Mouse (Mus musculus) heart, embryonic 11.5 days (tissue): Measurements from ENCODE around the gene Macrod2. TPM values are rescaled to one million over a fixed set of nuclear protein-coding genes. Genes with fewer than 3 reads are reported as not detected.

Experiments used
- ATAC-seq: fragments of 200-750 bp; cut with Nextera tagmentation; replicated peaks from 2 replicates; pipeline ENCODE4 v1.8.0; 2017; ENCODE audit warnings: moderate library complexity; ENCODE audit not compliant: insufficient number of reproducible peaks, low FRiP score, low TSS enrichment
- H3K27ac ChIP-seq: fragments of 300-500 bp; sonication (generic); 2 replicates; pipeline ENCODE4 v1.5.1; 2014; ENCODE audit warnings: mild to moderate bottlenecking, low read depth, low read length
- H3K27me3 ChIP-seq: fragments of 300-500 bp; sonication (generic); 2 replicates; pipeline ENCODE4 v1.6.1; 2014; ENCODE audit warnings: mild to moderate bottlenecking, low read length, mixed read lengths; ENCODE audit not compliant: control insufficient read depth, insufficient read depth
- H3K36me3 ChIP-seq: fragments of 300-500 bp; sonication (generic); 2 replicates; pipeline ENCODE4 v1.6.1; 2014; ENCODE audit warnings: mild to moderate bottlenecking, low read length, moderate library complexity, mixed read lengths; ENCODE audit not compliant: control insufficient read depth, insufficient read depth
- H3K4me1 ChIP-seq: fragments of 300-500 bp; sonication (generic); 2 replicates; pipeline ENCODE4 v1.6.1; 2014; ENCODE audit warnings: low read length; ENCODE audit not compliant: control insufficient read depth, insufficient read depth
- H3K4me2 ChIP-seq: fragments of 300-500 bp; sonication (generic); 2 replicates; pipeline ENCODE4 v1.6.1; 2014; ENCODE audit warnings: mild to moderate bottlenecking, moderate library complexity
- H3K4me3 ChIP-seq: fragments of 300-500 bp; sonication (generic); 2 replicates; pipeline ENCODE4 v1.5.1; 2014; ENCODE audit warnings: low read depth, low read length
- H3K9ac ChIP-seq: fragments of 300-500 bp; sonication (generic); 2 replicates; pipeline ENCODE4 v1.6.1; 2014; ENCODE audit warnings: mild to moderate bottlenecking, low read depth, low read length, moderate library complexity
- H3K9me3 ChIP-seq: fragments of 300-500 bp; sonication (generic); replicated peaks from 2 replicates; pipeline ENCODE4 v1.6.1; 2016; ENCODE audit warnings: low read length; ENCODE audit not compliant: control insufficient read depth
- WGBS: fragments of 180-500 bp; shearing (Covaris S2); extraction: QIAGEN DNeasy Blood & Tissue Kit; methylation state at CpG from one replicate; pipeline ENCODE4 v1.1.7; 2014; ENCODE audit not compliant: insufficient replicate concordance; 5-methylcytosine and 5-hydroxymethylcytosine counted together
- polyA plus RNA-seq: library from polyadenylated mRNA; unstranded; fragments of >200 nt; fragmentation: Nextera tagmentation; extraction: Ambion mirVana; gene quantifications from 2 replicates; pipeline ENCODE4 v1.2.1, GENCODE M21; 2014

Gene Macrod2
- polyA plus RNA-seq, 1 experiment from 2014 or later = 20.5 TPM

- Histone ChIP-seq H3K36me3 (no peaks in the 10 kb centered on the region), H3K27ac (no peak overlapping the region), H3K27me3 (no peaks in the 10 kb centered on the region), H3K4me1 (peaks cover 4% of the 10 kb centered on the region; the same call in 1 of the 2 replicates), H3K9me3 (no peaks in the 10 kb centered on the region), H3K4me2 (no peak overlapping the region), H3K9ac (no peak overlapping the region), H3K4me3 (no peak overlapping the region)
- 94% methylated on average over 11 of the region's 11 CpGs for WGBS
- no peak for ATAC-seq
These were observed 378.3 kb downstream of the Macrod2 start for GRCm38 (mm10) chr2:140773456-140773855.

GRCm38 (mm10) chr2:140774808-140775370 lies 379.8 kb downstream of the Macrod2 start:
- H3K9me3 ChIP-seq = no peaks in the 10 kb centered on the region
- no peak overlapping the region for H3K4me2 ChIP-seq
- no peak overlapping the region for H3K27ac ChIP-seq
- H3K9ac ChIP-seq = no peak overlapping the region
- H3K4me1 ChIP-seq = peaks cover 4% of the 10 kb centered on the region; the same call in 1 of the 2 replicates
- no peaks in the 10 kb centered on the region for H3K36me3 ChIP-seq
- WGBS = 68% methylated on average over 4 of the region's 4 CpGs
- H3K27me3 ChIP-seq = no peaks in the 10 kb centered on the region
- no peak for ATAC-seq
- H3K4me3 ChIP-seq = no peak overlapping the region

GRCm38 (mm10) chr2:140775448-140776101 lies 380.5 kb downstream of the Macrod2 start:
- no peak overlapping the region for H3K4me2 ChIP-seq
- no peak for ATAC-seq
- peaks cover 4% of the 10 kb centered on the region; the same call in 1 of the 2 replicates for H3K4me1 ChIP-seq
- H3K36me3 ChIP-seq = no peaks in the 10 kb centered on the region
- 46% methylated on average over 8 of the region's 8 CpGs for WGBS
- no peak overlapping the region for H3K4me3 ChIP-seq
- H3K9me3 ChIP-seq = no peaks in the 10 kb centered on the region
- H3K27me3 ChIP-seq = no peaks in the 10 kb centered on the region
- H3K9ac ChIP-seq = no peak overlapping the region
- H3K27ac ChIP-seq = no peak overlapping the region

- H3K27ac ChIP-seq = no peak overlapping the region
- no peaks in the 10 kb centered on the region for H3K36me3 ChIP-seq
- H3K9me3 ChIP-seq = no peaks in the 10 kb centered on the region
- WGBS = 84% methylated on average over 13 of the region's 13 CpGs
- no peak overlapping the region for H3K4me3 ChIP-seq
- H3K27me3 ChIP-seq = no peaks in the 10 kb centered on the region
- peaks cover 4% of the 10 kb centered on the region; the same call in 1 of the 2 replicates for H3K4me1 ChIP-seq
- no peak overlapping the region for H3K9ac ChIP-seq
- no peak for ATAC-seq
- H3K4me2 ChIP-seq = no peak overlapping the region
These were observed 383.1 kb downstream of the Macrod2 start for GRCm38 (mm10) chr2:140778212-140778611.

GRCm38 (mm10) chr2:140783041-140783440 lies 387.9 kb downstream of the Macrod2 start:
- WGBS = 66% methylated on average over 1 of the region's 1 CpGs
- Histone ChIP-seq H3K36me3 (no peaks in the 10 kb centered on the region), H3K27ac (no peak overlapping the region), H3K27me3 (no peaks in the 10 kb centered on the region), H3K9ac (no peak overlapping the region), H3K9me3 (no peaks in the 10 kb centered on the region), H3K4me3 (no peak overlapping the region), H3K4me1 (no peaks in the 10 kb centered on the region), H3K4me2 (no peak overlapping the region)
- ATAC-seq = no peak

- no peaks in the 10 kb centered on the region for H3K36me3 ChIP-seq
- ATAC-seq = no peak
- H3K27me3 ChIP-seq = no peaks in the 10 kb centered on the region
- no peaks in the 10 kb centered on the region for H3K9me3 ChIP-seq
- H3K4me3 ChIP-seq = no peak overlapping the region
- no peaks in the 10 kb centered on the region for H3K4me1 ChIP-seq
- H3K27ac ChIP-seq = no peak overlapping the region
- no peak overlapping the region for H3K4me2 ChIP-seq
- 62% methylated on average over 2 of the region's 2 CpGs for WGBS
- H3K9ac ChIP-seq = no peak overlapping the region
These were observed 389.5 kb downstream of the Macrod2 start for GRCm38 (mm10) chr2:140784626-140785025.

- no peak for ATAC-seq
- 32% methylated on average over 5 of the region's 5 CpGs for WGBS
- Histone ChIP-seq H3K4me1 (no peaks in the 10 kb centered on the region), H3K4me2 (no peak overlapping the region), H3K27me3 (no peaks in the 10 kb centered on the region), H3K9me3 (no peaks in the 10 kb centered on the region), H3K27ac (no peak overlapping the region), H3K9ac (no peak overlapping the region), H3K36me3 (no peaks in the 10 kb centered on the region), H3K4me3 (no peak overlapping the region)
These were observed 395.3 kb downstream of the Macrod2 start for GRCm38 (mm10) chr2:140790363-140790762.

- no peak for ATAC-seq
- Histone ChIP-seq H3K9ac (no peak overlapping the region), H3K4me3 (no peak overlapping the region), H3K9me3 (no peaks in the 10 kb centered on the region), H3K27me3 (no peaks in the 10 kb centered on the region), H3K4me1 (no peaks in the 10 kb centered on the region), H3K36me3 (no peaks in the 10 kb centered on the region), H3K4me2 (no peak overlapping the region), H3K27ac (no peak overlapping the region)
- 84% methylated on average over 4 of the region's 4 CpGs for WGBS
These were observed 398.9 kb downstream of the Macrod2 start for GRCm38 (mm10) chr2:140793886-140794608.
